Mouse (Mus musculus): ENCODE measurements around the gene Fgfr2.

DNA sequence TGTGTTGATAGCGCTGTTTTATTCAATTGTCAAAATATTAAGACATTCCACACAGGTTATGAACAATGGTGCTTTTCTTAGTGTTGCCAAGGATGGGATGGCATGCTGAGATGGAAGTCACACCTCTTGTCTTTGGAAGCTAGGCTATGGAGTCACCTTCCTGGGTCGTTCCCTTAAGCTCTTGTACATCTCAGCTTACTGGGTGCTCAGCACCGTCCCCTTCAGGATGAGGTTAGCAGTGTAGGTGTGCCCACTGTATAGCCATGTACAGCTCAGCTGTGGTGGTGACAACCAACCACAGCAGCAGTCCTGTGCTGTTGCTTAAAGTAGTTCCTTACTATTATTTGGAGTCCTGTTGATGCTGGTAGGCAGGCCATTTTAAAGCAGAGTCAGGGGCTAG, 2140.3 kb downstream of the Fgfr2 start:
- TF ChIP-seq MYOD1 (IDR thresholded peaks at IDR 0.05; ENCODE audit: control insufficient read depth in 1 of 3, insufficient read length in 2 of 3, low read depth in 2 of 3) (no peak), POLR2A (IDR thresholded peaks at IDR 0.05; ENCODE audit: insufficient read length, low read depth) (no peak), TCF12 (IDR thresholded peaks at IDR 0.05; ENCODE audit: insufficient read depth, poor library complexity, severe bottlenecking) (no peak), E2F4 (IDR thresholded peaks at IDR 0.05; ENCODE audit: insufficient read depth) (no peak), POLR2AphosphoS2 (IDR thresholded peaks at IDR 0.05; ENCODE audit: insufficient read length, low read depth) (no peak), USF1 (IDR thresholded peaks at IDR 0.05; ENCODE audit: low read depth) (no peak)
